Mouse (Mus musculus) midbrain, embryonic 14.5 days (tissue): ENCODE data around the gene Ube2r2. TPM values are rescaled to one million over a fixed set of nuclear protein-coding genes. Genes with fewer than 3 reads are reported as not detected.

Experiments
- ATAC-seq: fragments of 200-750 bp; cut with Nextera tagmentation; 2 replicates; pipeline ENCODE4 v1.8.0; 2017; ENCODE audit warnings: moderate number of reproducible peaks, moderate library complexity; ENCODE audit not compliant: low FRiP score, low TSS enrichment
- DNase-seq: peaks from one replicate; pipeline ENCODE4 v3.0.0-alpha.2; 2015
- H3K27ac ChIP-seq: fragments of 300-500 bp; sonication (generic); replicated peaks from 2 replicates; pipeline ENCODE4 v1.5.1; 2014; ENCODE audit warnings: mild to moderate bottlenecking, low read depth, low read length, moderate library complexity
- H3K27me3 ChIP-seq: fragments of 300-500 bp; sonication (generic); 2 replicates; pipeline ENCODE4 v1.6.1; 2014; ENCODE audit warnings: low read length, control low read depth, mixed read lengths; ENCODE audit not compliant: control insufficient read depth, insufficient read depth
- H3K36me3 ChIP-seq: fragments of 300-500 bp; sonication (generic); 2 replicates; pipeline ENCODE4 v1.6.1; 2014; ENCODE audit warnings: low read length, control low read depth; ENCODE audit not compliant: control insufficient read depth, insufficient read depth
- H3K4me1 ChIP-seq: fragments of 300-500 bp; sonication (generic); 2 replicates; pipeline ENCODE4 v1.6.1; 2014; ENCODE audit warnings: mild to moderate bottlenecking, antibody characterized with exemption, low read length, control low read depth; ENCODE audit not compliant: control insufficient read depth, insufficient read depth
- H3K4me2 ChIP-seq: fragments of 300-500 bp; sonication (generic); 2 replicates; pipeline ENCODE4 v1.6.1; 2014; ENCODE audit warnings: mild to moderate bottlenecking, low read length, moderate library complexity
- H3K4me3 ChIP-seq: fragments of 300-500 bp; sonication (generic); replicated peaks from 2 replicates; pipeline ENCODE4 v1.5.1; 2014; ENCODE audit warnings: low read depth, low read length
- H3K9ac ChIP-seq: fragments of 300-500 bp; sonication (generic); replicated peaks from 2 replicates; pipeline ENCODE4 v1.6.1; 2014; ENCODE audit warnings: mild to moderate bottlenecking, low read length, moderate library complexity
- H3K9me3 ChIP-seq: fragments of 300-500 bp; sonication (generic); 2 replicates; pipeline ENCODE4 v1.6.1; 2016; ENCODE audit warnings: low read length, control low read depth, mixed read lengths; ENCODE audit not compliant: control insufficient read depth
- WGBS: fragments of 180-500 bp; shearing (Covaris S2); extraction: QIAGEN DNeasy Blood & Tissue Kit; methylation state at CpG from one replicate; pipeline ENCODE4 v1.1.7; 2014; 5-methylcytosine and 5-hydroxymethylcytosine counted together
- polyA plus RNA-seq: library from polyadenylated mRNA; unstranded; fragments of >200 nt; fragmentation: Nextera tagmentation; extraction: Ambion mirVana; gene quantifications from 2 replicates; pipeline ENCODE4 v1.2.1, GENCODE M21; 2014

Gene Ube2r2
- polyA plus RNA-seq, 1 experiment from 2014 or later, result 80.7 TPM

- H3K4me2 ChIP-seq, result no peak overlapping the region
- no peak for DNase-seq
- H3K4me1 ChIP-seq, result no peaks in the 10 kb centered on the region
- no peak overlapping the region for H3K9ac ChIP-seq
- no peaks in the 10 kb centered on the region for H3K27me3 ChIP-seq
- no peak for ATAC-seq
- H3K4me3 ChIP-seq, result no peak overlapping the region
- H3K9me3 ChIP-seq, result no peaks in the 10 kb centered on the region
- H3K36me3 ChIP-seq, result peaks cover 2% of the 10 kb centered on the region; the same call in 1 of the 2 replicates
- no peak overlapping the region for H3K27ac ChIP-seq
- WGBS, result 90% methylated on average over 10 of the region's 10 CpGs
These were observed 26.7 kb upstream of the Ube2r2 start for GRCm38 (mm10) chr4:41108717-41109425.

- Histone ChIP-seq H3K27me3 (no peaks in the 10 kb centered on the region), H3K4me1 (no peaks in the 10 kb centered on the region), H3K4me3 (no peak overlapping the region), H3K9me3 (no peaks in the 10 kb centered on the region), H3K4me2 (no peak overlapping the region), H3K27ac (no peak overlapping the region), H3K9ac (no peak overlapping the region), H3K36me3 (peaks cover 58% of the 10 kb centered on the region)
- 91% methylated on average over 9 of the region's 9 CpGs for WGBS
- DNase-seq (no peak), ATAC-seq (no peak)
These were observed 21.0 kb upstream of the Ube2r2 start for GRCm38 (mm10) chr4:41114358-41115070.

GRCm38 (mm10) chr4:41115074-41115473 lies 20.5 kb upstream of the Ube2r2 start:
- Histone ChIP-seq H3K4me2 (no peak overlapping the region), H3K4me3 (no peak overlapping the region), H3K36me3 (peaks cover 63% of the 10 kb centered on the region), H3K27ac (no peak overlapping the region), H3K9me3 (no peaks in the 10 kb centered on the region), H3K9ac (no peak overlapping the region), H3K27me3 (no peaks in the 10 kb centered on the region), H3K4me1 (no peaks in the 10 kb centered on the region)
- no peak for ATAC-seq
- 93% methylated on average over 6 of the region's 6 CpGs for WGBS
- no peak for DNase-seq

- Histone ChIP-seq H3K4me1 (no peaks in the 10 kb centered on the region), H3K4me2 (no peak overlapping the region), H3K4me3 (no peak overlapping the region), H3K27me3 (no peaks in the 10 kb centered on the region), H3K9me3 (no peaks in the 10 kb centered on the region), H3K36me3 (peaks cover 71% of the 10 kb centered on the region), H3K9ac (no peak overlapping the region), H3K27ac (no peak overlapping the region)
- ATAC-seq, result no peak
- 95% methylated on average over 15 of the region's 15 CpGs for WGBS
- no peak for DNase-seq
These were observed 19.8 kb upstream of the Ube2r2 start for GRCm38 (mm10) chr4:41115793-41116192.

GRCm38 (mm10) chr4:41116817-41117216 lies 18.7 kb upstream of the Ube2r2 start:
- H3K9ac ChIP-seq, result no peak overlapping the region
- no peak overlapping the region for H3K27ac ChIP-seq
- H3K36me3 ChIP-seq, result peaks cover 81% of the 10 kb centered on the region
- H3K9me3 ChIP-seq, result no peaks in the 10 kb centered on the region
- H3K4me2 ChIP-seq, result no peak overlapping the region
- DNase-seq (no peak), ATAC-seq (no peak)
- no peaks in the 10 kb centered on the region for H3K4me1 ChIP-seq
- H3K4me3 ChIP-seq, result no peak overlapping the region
- 82% methylated on average over 3 of the region's 3 CpGs for WGBS
- no peaks in the 10 kb centered on the region for H3K27me3 ChIP-seq

- Histone ChIP-seq H3K36me3 (peaks cover 87% of the 10 kb centered on the region), H3K4me1 (peaks cover 5% of the 10 kb centered on the region; the same call in 1 of the 2 replicates), H3K9me3 (no peaks in the 10 kb centered on the region), H3K9ac (no peak overlapping the region), H3K27me3 (no peaks in the 10 kb centered on the region), H3K27ac (no peak overlapping the region), H3K4me3 (no peak overlapping the region), H3K4me2 (no peak overlapping the region)
- WGBS, result 77% methylated on average over 11 of the region's 11 CpGs
- ATAC-seq (peak; percentile 13; the same call in 1 of the 2 replicates), DNase-seq (peak; percentile 74)
These were observed 16.7 kb upstream of the Ube2r2 start for GRCm38 (mm10) chr4:41118706-41119292.

GRCm38 (mm10) chr4:41124180-41124951 lies 11.2 kb upstream of the Ube2r2 start, which contains the start of gene Nol6:
TSS of gene Nol6 (minus strand) at chr4:41124455.
- no peaks in the 10 kb centered on the region for H3K9me3 ChIP-seq
- no peaks in the 10 kb centered on the region for H3K27me3 ChIP-seq
- peaks cover 32% of the 10 kb centered on the region for H3K36me3 ChIP-seq
- H3K4me1 ChIP-seq, result peaks cover 8% of the 10 kb centered on the region; the same call in 1 of the 2 replicates
- peak within 1 kb of the TSS; percentile 60 for H3K9ac ChIP-seq
- peak within 1 kb of the TSS; percentile 66 for H3K4me3 ChIP-seq
- ATAC-seq (peak; percentile 100), DNase-seq (peak; percentile 99)
- 2% methylated on average over 29 of the region's 29 CpGs for WGBS
- H3K4me2 ChIP-seq, result peak within 1 kb of the TSS; percentile 88
- peak within 1 kb of the TSS; percentile 45; the same call in 1 of the 2 replicates for H3K27ac ChIP-seq

GRCm38 (mm10) chr4:41129406-41129805 lies 6.1 kb upstream of the Ube2r2 start:
- Histone ChIP-seq H3K27me3 (no peaks in the 10 kb centered on the region), H3K4me3 (no peak overlapping the region), H3K9ac (no peak overlapping the region), H3K27ac (no peak overlapping the region), H3K9me3 (no peaks in the 10 kb centered on the region), H3K36me3 (no peaks in the 10 kb centered on the region), H3K4me1 (0 out of 2 replicates have a peak, but pooled peaks cover 4% of the 10 kb centered on the region), H3K4me2 (no peak overlapping the region)
- ATAC-seq (no peak; the same call in 1 of the 2 replicates), DNase-seq (peak; percentile 75)
- WGBS, result 9% methylated on average over 2 of the region's 2 CpGs
